Mouse (Mus musculus): ENCODE data around the gene Syn3. TPM values are rescaled to one million over a fixed set of nuclear protein-coding genes. Genes with fewer than 3 reads are reported as not detected.
A peak's percentile ranks its signal among the peaks of the same experiment; 100 is the strongest.

Gene Syn3
- polyA plus RNA-seq, 1 experiment from 2014 or later: 7.9 TPM

- H3K9ac ChIP-seq: peak overlapping the region; percentile 23
These were observed 203.1 kb downstream of the Syn3 start for GRCm38 (mm10) chr10:86295454-86296098.

GRCm38 (mm10) chr10:86294599-86295365 lies 203.9 kb downstream of the Syn3 start:
- Histone ChIP-seq H3K4me1 (peaks cover 14% of the 10 kb centered on the region), H3K9me3 (replicated peaks) (no peaks in the 10 kb centered on the region), H3K4me2 (replicated peaks) (no peak overlapping the region), H3K36me3 (no peaks in the 10 kb centered on the region), H3K9ac (no peak overlapping the region), H3K27ac (peak overlapping the region; percentile 13; the same call in 1 of the 2 replicates), H3K4me3 (no peak overlapping the region), H3K27me3 (peaks cover 9% of the 10 kb centered on the region; the same call in 1 of the 2 replicates)
- 63% methylated on average over 10 of the region's 10 CpGs for WGBS
- ATAC-seq (ENCODE audit: low FRiP score): no peak

More at GRCm38 (mm10) chr10:86295454-86296098, 203.1 kb downstream of the Syn3 start:
- WGBS: 25% methylated on average over 13 of the region's 13 CpGs
- Histone ChIP-seq H3K4me1 (peaks cover 18% of the 10 kb centered on the region), H3K27ac (peak overlapping the region; percentile 55; the same call in 1 of the 2 replicates), H3K27me3 (peaks cover 9% of the 10 kb centered on the region; the same call in 1 of the 2 replicates), H3K9me3 (replicated peaks) (no peaks in the 10 kb centered on the region), H3K4me2 (replicated peaks) (peak overlapping the region; percentile 54), H3K36me3 (no peaks in the 10 kb centered on the region), H3K4me3 (peak overlapping the region; percentile 12; the same call in 1 of the 2 replicates)
- ATAC-seq (ENCODE audit: low FRiP score): no peak

GRCm38 (mm10) chr10:86293880-86294279 lies 204.8 kb downstream of the Syn3 start:
- ATAC-seq (ENCODE audit: low FRiP score): no peak
- Histone ChIP-seq H3K4me2 (replicated peaks) (no peak overlapping the region), H3K4me3 (no peak overlapping the region), H3K9ac (no peak overlapping the region), H3K4me1 (peaks cover 14% of the 10 kb centered on the region), H3K27ac (no peak overlapping the region), H3K9me3 (replicated peaks) (no peaks in the 10 kb centered on the region), H3K27me3 (peaks cover 7% of the 10 kb centered on the region; the same call in 1 of the 2 replicates), H3K36me3 (no peaks in the 10 kb centered on the region)
- WGBS: 88% methylated on average over 1 of the region's 1 CpGs

GRCm38 (mm10) chr10:86290109-86290771 lies 208.5 kb downstream of the Syn3 start:
- 76% methylated on average over 8 of the region's 8 CpGs for WGBS
- Histone ChIP-seq H3K36me3 (no peaks in the 10 kb centered on the region), H3K4me3 (no peak overlapping the region), H3K27ac (no peak overlapping the region), H3K9ac (no peak overlapping the region), H3K27me3 (peaks cover 4% of the 10 kb centered on the region; the same call in 1 of the 2 replicates), H3K4me2 (replicated peaks) (no peak overlapping the region), H3K4me1 (peaks cover 5% of the 10 kb centered on the region), H3K9me3 (replicated peaks) (no peaks in the 10 kb centered on the region)
- no peak for ATAC-seq (ENCODE audit: low FRiP score)

DNA sequence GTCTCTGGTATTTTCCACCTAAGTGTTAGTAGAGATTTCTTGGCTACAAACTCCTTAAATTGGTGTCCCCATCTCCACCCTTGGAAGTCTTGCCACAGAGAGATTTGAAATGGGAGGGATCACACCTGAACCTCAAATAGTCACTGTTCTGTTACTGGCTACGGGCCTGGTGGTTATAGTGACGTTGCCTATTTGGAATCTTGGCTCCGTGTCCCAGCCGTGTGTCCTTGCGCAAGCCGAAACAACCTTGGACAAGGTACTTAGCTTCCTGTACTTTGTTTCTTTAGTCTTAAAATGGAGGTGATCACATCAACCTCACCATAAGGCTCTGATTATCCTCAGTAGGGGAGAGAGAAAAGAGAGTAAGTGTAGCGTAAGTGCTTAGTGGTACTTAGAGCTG lies 212.2 kb downstream of the Syn3 start:
- H3K4me2 ChIP-seq (replicated peaks): no peak overlapping the region
- no peaks in the 10 kb centered on the region for H3K36me3 ChIP-seq
- no peak overlapping the region for H3K4me3 ChIP-seq
- no peak for ATAC-seq (ENCODE audit: low FRiP score)
- H3K9me3 ChIP-seq (replicated peaks): no peaks in the 10 kb centered on the region
- no peak overlapping the region for H3K9ac ChIP-seq
- no peak overlapping the region for H3K27ac ChIP-seq
- H3K27me3 ChIP-seq: no peaks in the 10 kb centered on the region
- no peaks in the 10 kb centered on the region for H3K4me1 ChIP-seq
- WGBS: 94% methylated on average over 7 of the region's 7 CpGs

DNA sequence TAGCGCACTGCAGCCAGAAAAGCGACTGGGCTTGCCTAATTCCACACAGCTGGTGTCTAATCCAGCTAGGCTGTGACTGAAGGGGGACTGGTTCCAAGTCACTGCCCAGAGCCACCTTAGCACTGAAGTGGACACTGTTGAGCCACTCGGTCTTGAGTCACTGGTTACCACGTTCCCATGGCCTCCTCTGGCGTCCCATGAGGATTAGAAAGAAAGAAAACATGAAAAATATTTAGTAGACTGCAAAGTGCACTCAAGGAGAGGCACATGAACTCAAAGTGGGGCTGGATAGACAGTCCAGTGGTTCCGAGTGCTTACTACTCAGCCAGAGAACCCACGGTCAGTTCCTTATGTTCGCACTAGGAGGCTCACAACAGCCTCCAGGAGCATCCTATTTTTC lies 217.5 kb downstream of the Syn3 start:
- H3K27ac ChIP-seq: no peak overlapping the region
- no peak overlapping the region for H3K4me3 ChIP-seq
- no peaks in the 10 kb centered on the region for H3K9me3 ChIP-seq (replicated peaks)
- no peak overlapping the region for H3K9ac ChIP-seq
- 88% methylated on average over 8 of the region's 8 CpGs for WGBS
- no peaks in the 10 kb centered on the region for H3K36me3 ChIP-seq
- no peak for ATAC-seq (ENCODE audit: low FRiP score)
- H3K4me1 ChIP-seq: no peaks in the 10 kb centered on the region
- no peak overlapping the region for H3K4me2 ChIP-seq (replicated peaks)
- no peaks in the 10 kb centered on the region for H3K27me3 ChIP-seq

- Histone ChIP-seq H3K36me3 (no peaks in the 10 kb centered on the region), H3K4me2 (replicated peaks) (no peak overlapping the region), H3K9ac (no peak overlapping the region), H3K4me1 (no peaks in the 10 kb centered on the region), H3K27ac (no peak overlapping the region), H3K9me3 (replicated peaks) (no peaks in the 10 kb centered on the region), H3K4me3 (no peak overlapping the region), H3K27me3 (no peaks in the 10 kb centered on the region)
- WGBS: 83% methylated on average over 7 of the region's 7 CpGs
- no peak for ATAC-seq (ENCODE audit: low FRiP score)
These were observed 219.0 kb downstream of the Syn3 start for GRCm38 (mm10) chr10:86279579-86280168.

- Histone ChIP-seq H3K4me1 (no peaks in the 10 kb centered on the region), H3K36me3 (no peaks in the 10 kb centered on the region), H3K4me3 (no peak overlapping the region), H3K9ac (no peak overlapping the region), H3K27ac (no peak overlapping the region), H3K27me3 (no peaks in the 10 kb centered on the region), H3K9me3 (replicated peaks) (no peaks in the 10 kb centered on the region), H3K4me2 (replicated peaks) (no peak overlapping the region)
- 68% methylated on average over 2 of the region's 2 CpGs for WGBS
- ATAC-seq (ENCODE audit: low FRiP score): no peak
These were observed 220.2 kb downstream of the Syn3 start for GRCm38 (mm10) chr10:86278481-86278880.

DNA sequence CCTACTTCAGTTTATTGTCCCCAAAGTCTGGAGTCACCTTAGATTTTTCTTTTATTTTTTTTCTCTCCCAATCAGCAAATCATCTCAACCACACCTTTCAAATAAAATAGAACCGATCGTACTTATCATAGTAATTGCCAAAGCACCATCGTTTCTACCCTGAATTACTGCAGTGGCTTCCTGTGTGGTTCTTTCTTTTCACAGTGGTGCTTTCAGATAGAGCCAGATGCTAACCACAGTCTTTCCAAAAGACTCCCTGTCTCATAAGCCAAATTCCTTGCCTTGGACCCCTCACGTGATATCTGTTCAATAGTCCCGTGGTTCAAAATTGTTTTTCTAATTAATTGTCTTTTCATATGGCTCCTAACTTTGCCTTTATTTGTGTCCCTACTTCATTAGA lies 221.4 kb downstream of the Syn3 start:
- Histone ChIP-seq H3K27ac (no peak overlapping the region), H3K9ac (no peak overlapping the region), H3K36me3 (no peaks in the 10 kb centered on the region), H3K27me3 (no peaks in the 10 kb centered on the region), H3K4me1 (no peaks in the 10 kb centered on the region), H3K4me2 (replicated peaks) (no peak overlapping the region), H3K4me3 (no peak overlapping the region), H3K9me3 (replicated peaks) (no peaks in the 10 kb centered on the region)
- 86% methylated on average over 5 of the region's 5 CpGs for WGBS
- ATAC-seq (ENCODE audit: low FRiP score): no peak

DNA sequence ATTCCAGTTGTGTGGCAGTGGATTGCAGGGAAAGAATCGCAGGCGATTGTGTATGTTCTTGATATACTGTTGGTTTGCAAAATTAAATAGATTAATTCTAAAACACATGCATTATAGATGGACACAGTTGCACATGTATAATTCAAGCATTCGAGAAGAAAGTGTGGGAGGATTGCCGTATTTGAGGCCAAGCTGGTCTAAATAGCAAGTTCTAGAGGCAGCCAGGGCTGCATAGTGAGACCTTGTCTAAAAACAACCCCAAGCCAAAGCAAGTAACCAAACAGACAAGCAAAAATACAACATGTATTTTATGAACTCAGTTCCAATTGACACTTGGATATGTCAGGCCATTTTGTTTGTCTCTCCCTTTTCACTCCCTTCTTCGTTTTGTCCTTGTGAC lies 223.1 kb downstream of the Syn3 start:
- H3K9ac ChIP-seq: no peak overlapping the region
- 89% methylated on average over 5 of the region's 5 CpGs for WGBS

GRCm38 (mm10) chr10:86273410-86274191 lies 225.1 kb downstream of the Syn3 start:
- H3K4me1 ChIP-seq: no peaks in the 10 kb centered on the region
- H3K9ac ChIP-seq: no peak overlapping the region; the same call in 1 of the 2 replicates
- H3K27ac ChIP-seq: no peak overlapping the region
- H3K27me3 ChIP-seq: no peaks in the 10 kb centered on the region
- no peak for ATAC-seq (ENCODE audit: low FRiP score)
- no peak overlapping the region for H3K4me3 ChIP-seq
- H3K4me2 ChIP-seq (replicated peaks): no peak overlapping the region
- H3K36me3 ChIP-seq: no peaks in the 10 kb centered on the region
- WGBS: 59% methylated on average over 19 of the region's 19 CpGs
- H3K9me3 ChIP-seq (replicated peaks): no peaks in the 10 kb centered on the region

More for the DNA sequence above, 223.1 kb downstream of the Syn3 start:
- Histone ChIP-seq H3K4me2 (replicated peaks) (no peak overlapping the region), H3K36me3 (no peaks in the 10 kb centered on the region), H3K9me3 (replicated peaks) (no peaks in the 10 kb centered on the region), H3K27me3 (no peaks in the 10 kb centered on the region), H3K27ac (no peak overlapping the region), H3K4me3 (no peak overlapping the region), H3K4me1 (no peaks in the 10 kb centered on the region)
- ATAC-seq (ENCODE audit: low FRiP score): no peak

Data from hindbrain, embryonic 12.5 days (tissue).